Mouse (Mus musculus): ENCODE results near the gene Atp9a.

DNA sequence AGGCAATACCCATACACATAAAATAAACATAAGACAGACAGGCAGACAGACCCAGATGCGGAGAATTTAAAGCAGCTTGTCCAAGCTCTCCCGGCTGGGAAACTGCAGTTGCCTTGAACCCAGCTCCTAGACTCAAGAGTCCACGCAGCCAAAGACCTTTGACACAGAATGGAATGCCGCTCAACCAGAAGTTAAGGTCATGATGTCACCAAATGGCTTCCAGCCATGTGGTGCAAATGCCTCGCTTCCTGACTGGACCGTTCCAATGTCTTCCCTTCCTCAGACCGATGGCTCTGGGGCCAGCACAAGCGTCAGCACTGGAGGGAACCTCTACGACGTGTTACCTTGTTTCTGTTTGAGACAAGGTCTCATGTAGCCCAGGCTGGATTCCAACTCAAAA lies 4.3 kb downstream of the Atp9a start:
- no peak for TF ChIP-seq CTCF (IDR thresholded peaks at IDR 0.05; ENCODE audit: extremely low read depth, insufficient read depth, insufficient read length, insufficient replicate concordance)
- TF ChIP-seq POLR2A (IDR thresholded peaks at IDR 0.05; ENCODE audit: low read depth, low read length) = no peak
